Mouse (Mus musculus) ES-E14 (cell line): ENCODE results near the gene Gsg1l.

Experiments
- CHD2 ChIP-seq: IDR thresholded peaks from 2 replicates; pipeline ENCODE4 v1.6.1; 2014; ENCODE audit warnings: mild to moderate bottlenecking, low read depth, low read length, inconsistent platforms
- HCFC1 ChIP-seq: IDR thresholded peaks from 2 replicates; pipeline ENCODE4 v1.6.1; 2012; ENCODE audit warnings: low read length, inconsistent platforms, borderline replicate concordance; ENCODE audit not compliant: insufficient read depth
- MAFK ChIP-seq: IDR thresholded peaks from 2 replicates; pipeline ENCODE4 v1.6.1; 2014; ENCODE audit warnings: mild to moderate bottlenecking, low read depth, low read length, inconsistent platforms; ENCODE audit not compliant: insufficient read depth
- ZNF384 ChIP-seq: IDR thresholded peaks from 2 replicates; pipeline ENCODE4 v1.6.1; 2012; ENCODE audit warnings: low read depth, low read length, inconsistent platforms

- TF ChIP-seq CHD2 (no peak), ZNF384 (no peak), HCFC1 (no peak), MAFK (no peak)
Observed at GRCm38 (mm10) chr7:126075058-126075457, 7.2 kb downstream of the Gsg1l start.
